Mouse (Mus musculus) embryonic facial prominence, embryonic 15.5 days (tissue): ENCODE measurements around the gene Itga9. TPM values are rescaled to one million over a fixed set of nuclear protein-coding genes. Genes with fewer than 3 reads are reported as not detected.

Source experiments
- ATAC-seq: fragments of 200-750 bp; cut with Nextera tagmentation; 2 replicates; pipeline ENCODE4 v1.8.0; 2017; ENCODE audit warnings: low read depth, moderate TSS enrichment; ENCODE audit not compliant: insufficient number of reproducible peaks, low FRiP score, low TSS enrichment
- H3K27ac ChIP-seq: fragments of 300-500 bp; sonication (generic); replicated peaks from 2 replicates; pipeline ENCODE4 v1.5.1; 2015; ENCODE audit warnings: mild to moderate bottlenecking, inconsistent platforms
- H3K27me3 ChIP-seq: fragments of 300-500 bp; sonication (generic); 2 replicates; pipeline ENCODE4 v1.6.1; 2015; ENCODE audit warnings: inconsistent platforms
- H3K36me3 ChIP-seq: fragments of 300-500 bp; sonication (generic); 2 replicates; pipeline ENCODE4 v1.6.1; 2015; ENCODE audit warnings: mild to moderate bottlenecking, inconsistent platforms
- H3K4me1 ChIP-seq: fragments of 300-500 bp; sonication (generic); 2 replicates; pipeline ENCODE4 v1.6.1; 2015; ENCODE audit warnings: inconsistent platforms
- H3K4me2 ChIP-seq: fragments of 300-500 bp; sonication (generic); replicated peaks from 2 replicates; pipeline ENCODE4 v1.6.1; 2015; ENCODE audit warnings: mild to moderate bottlenecking, inconsistent platforms
- H3K4me3 ChIP-seq: fragments of 300-500 bp; sonication (generic); replicated peaks from 2 replicates; pipeline ENCODE4 v1.5.1; 2015; ENCODE audit warnings: mild to moderate bottlenecking, inconsistent platforms
- H3K9ac ChIP-seq: fragments of 300-500 bp; sonication (generic); 2 replicates; pipeline ENCODE4 v1.6.1; 2015; ENCODE audit warnings: inconsistent platforms
- H3K9me3 ChIP-seq: fragments of 300-500 bp; sonication (generic); replicated peaks from 2 replicates; pipeline ENCODE4 v1.6.1; 2016; ENCODE audit warnings: inconsistent platforms
- WGBS: fragments of 180-500 bp; shearing (Covaris S2); methylation state at CpG from one replicate; pipeline ENCODE4 v1.1.7; 2015; 5-methylcytosine and 5-hydroxymethylcytosine counted together
- polyA plus RNA-seq: library from polyadenylated mRNA; unstranded; fragments of >200 nt; fragmentation: Nextera tagmentation; extraction: Ambion mirVana; gene quantifications from 2 replicates; pipeline ENCODE4 v1.2.1, GENCODE M21; 2015

Itga9 gene
- polyA plus RNA-seq, 1 experiment from 2014 or later = 14.7 TPM

GRCm38 (mm10) chr9:118606817-118607371 lies 404 bp downstream of the Itga9 start:
- Histone ChIP-seq H3K9me3 (no peaks in the 10 kb centered on the region), H3K4me1 (peaks cover 43% of the 10 kb centered on the region), H3K4me2 (peak overlapping the region; percentile 86), H3K9ac (peak overlapping the region; percentile 86), H3K27me3 (no peaks in the 10 kb centered on the region), H3K4me3 (peak overlapping the region; percentile 78), H3K36me3 (no peaks in the 10 kb centered on the region), H3K27ac (peak overlapping the region; percentile 78)
- under 1% methylated on average over 68 of the region's 68 CpGs for WGBS
- ATAC-seq = peak; percentile 30

DNA sequence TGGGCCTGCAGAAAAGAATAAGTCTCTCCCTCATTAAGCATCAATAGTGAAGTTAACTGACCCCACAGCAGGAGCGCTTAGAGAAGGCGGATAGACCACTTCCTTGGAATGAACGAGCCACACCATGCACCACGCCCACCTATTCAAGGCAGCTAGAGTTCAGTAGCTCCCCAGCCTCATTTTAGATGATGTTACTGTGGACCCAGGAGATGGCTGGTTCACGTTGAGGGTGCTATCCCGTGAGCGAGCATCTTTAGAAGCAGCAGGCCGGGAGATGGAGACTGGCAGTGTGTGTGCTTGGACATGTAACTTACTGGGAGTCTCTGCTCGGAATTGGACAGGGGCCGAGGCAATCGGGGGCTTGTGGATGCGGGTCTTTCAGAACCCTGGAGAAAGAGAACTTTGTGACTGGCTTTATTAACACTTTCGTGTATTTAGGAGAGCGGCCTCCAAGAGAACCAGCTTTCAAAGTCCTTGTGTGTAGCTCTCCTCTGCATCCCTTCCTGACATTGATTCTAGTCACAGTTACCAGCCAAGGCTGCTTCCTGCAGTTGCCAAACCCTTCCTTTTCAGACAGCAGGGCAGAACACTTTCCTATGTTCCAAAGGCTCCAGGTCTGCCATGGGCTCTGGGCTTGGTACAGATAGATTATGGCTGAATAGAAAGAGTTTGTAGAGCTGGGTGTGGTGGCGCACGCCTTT lies 1.4 kb downstream of the Itga9 start:
- 0 out of 2 replicates have a peak overlapping the region, but pooled peaks have one; percentile 86 for H3K9ac ChIP-seq
- no peaks in the 10 kb centered on the region for H3K36me3 ChIP-seq
- H3K9me3 ChIP-seq = no peaks in the 10 kb centered on the region
- WGBS = 37% methylated on average over 16 of the region's 16 CpGs
- H3K4me1 ChIP-seq = peaks cover 49% of the 10 kb centered on the region
- H3K4me3 ChIP-seq = peak overlapping the region; percentile 78
- H3K27ac ChIP-seq = peak overlapping the region; percentile 78; the same call in 1 of the 2 replicates
- H3K4me2 ChIP-seq = peak overlapping the region; percentile 86
- ATAC-seq = no peak
- no peaks in the 10 kb centered on the region for H3K27me3 ChIP-seq

GRCm38 (mm10) chr9:118608556-118608955 lies 2.1 kb downstream of the Itga9 start:
- no peak for ATAC-seq

GRCm38 (mm10) chr9:118610060-118610459 lies 3.6 kb downstream of the Itga9 start:
- no peaks in the 10 kb centered on the region for H3K9me3 ChIP-seq
- no peak overlapping the region for H3K4me2 ChIP-seq
- no peaks in the 10 kb centered on the region for H3K36me3 ChIP-seq
- no peaks in the 10 kb centered on the region for H3K27me3 ChIP-seq
- no peak overlapping the region for H3K4me3 ChIP-seq
- ATAC-seq = no peak
- no peak overlapping the region for H3K27ac ChIP-seq
- WGBS = 48% methylated on average over 10 of the region's 10 CpGs
- peaks cover 49% of the 10 kb centered on the region for H3K4me1 ChIP-seq
- H3K9ac ChIP-seq = no peak overlapping the region

More at GRCm38 (mm10) chr9:118608556-118608955, 2.1 kb downstream of the Itga9 start:
- H3K9me3 ChIP-seq = no peaks in the 10 kb centered on the region
- no peak overlapping the region for H3K9ac ChIP-seq
- H3K36me3 ChIP-seq = no peaks in the 10 kb centered on the region
- H3K4me1 ChIP-seq = peaks cover 49% of the 10 kb centered on the region
- no peaks in the 10 kb centered on the region for H3K27me3 ChIP-seq
- H3K27ac ChIP-seq = no peak overlapping the region
- 52% methylated on average over 4 of the region's 4 CpGs for WGBS
- H3K4me3 ChIP-seq = no peak overlapping the region
- peak overlapping the region; percentile 15; the same call in 1 of the 2 replicates for H3K4me2 ChIP-seq

- 31% methylated on average over 14 of the region's 14 CpGs for WGBS
- no peak for ATAC-seq
- Histone ChIP-seq H3K36me3 (no peaks in the 10 kb centered on the region), H3K27ac (no peak overlapping the region; the same call in 1 of the 2 replicates), H3K4me1 (peaks cover 47% of the 10 kb centered on the region), H3K27me3 (no peaks in the 10 kb centered on the region), H3K4me2 (peak overlapping the region; percentile 27), H3K4me3 (peak overlapping the region; percentile 11), H3K9me3 (no peaks in the 10 kb centered on the region), H3K9ac (no peak overlapping the region)
Measured at GRCm38 (mm10) chr9:118611111-118611541, 4.6 kb downstream of the Itga9 start.

GRCm38 (mm10) chr9:118611958-118612581 lies 5.6 kb downstream of the Itga9 start:
- Histone ChIP-seq H3K4me2 (0 out of 2 replicates have a peak overlapping the region, but pooled peaks have one; percentile 12), H3K36me3 (no peaks in the 10 kb centered on the region), H3K4me3 (no peak overlapping the region), H3K4me1 (peaks cover 43% of the 10 kb centered on the region), H3K27ac (no peak overlapping the region), H3K27me3 (no peaks in the 10 kb centered on the region), H3K9ac (no peak overlapping the region), H3K9me3 (no peaks in the 10 kb centered on the region)
- 56% methylated on average over 20 of the region's 20 CpGs for WGBS
- ATAC-seq = no peak

- no peaks in the 10 kb centered on the region for H3K36me3 ChIP-seq
- no peak overlapping the region for H3K27ac ChIP-seq
- H3K4me1 ChIP-seq = peaks cover 14% of the 10 kb centered on the region
- H3K27me3 ChIP-seq = no peaks in the 10 kb centered on the region
- no peak overlapping the region for H3K4me3 ChIP-seq
- H3K4me2 ChIP-seq = no peak overlapping the region
- ATAC-seq = no peak
- no peaks in the 10 kb centered on the region for H3K9me3 ChIP-seq
- WGBS = 62% methylated on average over 5 of the region's 5 CpGs
- no peak overlapping the region for H3K9ac ChIP-seq
Measured at GRCm38 (mm10) chr9:118617237-118617636, 10.7 kb downstream of the Itga9 start.

DNA sequence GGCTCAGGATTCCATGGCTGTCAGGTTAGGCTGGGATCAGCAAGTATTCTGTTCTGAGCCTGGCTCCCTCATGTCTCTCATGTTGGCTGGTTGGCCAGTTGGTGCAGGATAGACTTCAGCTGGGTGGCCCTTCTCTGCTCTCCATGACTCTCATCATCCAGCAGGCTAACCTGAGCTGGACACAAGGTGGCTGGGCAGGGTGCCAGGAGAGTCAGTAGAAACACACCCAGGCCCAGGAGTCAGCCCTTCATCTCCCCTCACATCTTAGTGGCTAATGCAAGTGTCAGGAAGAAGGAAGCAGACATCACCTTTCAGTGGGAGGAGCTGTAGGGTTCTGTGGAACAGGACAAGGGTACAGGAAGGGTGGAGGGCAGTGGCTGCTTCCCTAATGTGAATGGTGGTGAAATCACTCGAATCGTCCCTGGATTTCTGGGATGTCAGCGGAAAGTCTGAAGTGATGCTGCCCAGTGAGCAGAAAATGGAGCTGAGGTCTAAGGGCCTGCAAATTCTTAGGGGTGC lies 12.3 kb downstream of the Itga9 start:
- Histone ChIP-seq H3K36me3 (no peaks in the 10 kb centered on the region), H3K27ac (no peak overlapping the region), H3K9ac (no peak overlapping the region), H3K4me3 (no peak overlapping the region), H3K4me2 (no peak overlapping the region), H3K27me3 (no peaks in the 10 kb centered on the region), H3K4me1 (peaks cover 15% of the 10 kb centered on the region; the same call in 1 of the 2 replicates), H3K9me3 (no peaks in the 10 kb centered on the region)
- 85% methylated on average over 3 of the region's 3 CpGs for WGBS
- ATAC-seq = no peak

DNA sequence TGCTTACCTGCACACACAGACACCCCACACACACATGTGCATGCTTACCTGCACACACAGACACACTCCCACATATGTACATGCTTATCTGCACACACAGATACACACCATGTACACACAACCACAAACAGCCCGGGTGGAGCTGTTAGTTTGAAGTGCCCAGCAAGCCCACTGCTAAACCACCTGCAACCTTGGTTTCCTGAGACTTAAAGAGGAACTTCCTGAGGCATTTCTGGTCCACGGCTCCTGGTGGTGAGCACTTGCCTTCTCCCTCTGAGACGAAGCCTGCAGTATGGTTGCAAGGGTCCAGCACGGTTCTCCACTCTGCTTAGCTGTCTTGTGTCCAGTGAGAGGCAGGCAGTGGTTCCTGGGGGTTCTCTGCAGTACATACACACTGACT lies 14.3 kb downstream of the Itga9 start:
- H3K9ac ChIP-seq = no peak overlapping the region
- no peaks in the 10 kb centered on the region for H3K27me3 ChIP-seq
- H3K9me3 ChIP-seq = no peaks in the 10 kb centered on the region
- no peaks in the 10 kb centered on the region for H3K36me3 ChIP-seq
- H3K4me2 ChIP-seq = no peak overlapping the region
- H3K27ac ChIP-seq = no peak overlapping the region
- ATAC-seq = no peak
- WGBS = 47% methylated on average over 4 of the region's 4 CpGs
- H3K4me3 ChIP-seq = no peak overlapping the region
- H3K4me1 ChIP-seq = peaks cover 22% of the 10 kb centered on the region

DNA sequence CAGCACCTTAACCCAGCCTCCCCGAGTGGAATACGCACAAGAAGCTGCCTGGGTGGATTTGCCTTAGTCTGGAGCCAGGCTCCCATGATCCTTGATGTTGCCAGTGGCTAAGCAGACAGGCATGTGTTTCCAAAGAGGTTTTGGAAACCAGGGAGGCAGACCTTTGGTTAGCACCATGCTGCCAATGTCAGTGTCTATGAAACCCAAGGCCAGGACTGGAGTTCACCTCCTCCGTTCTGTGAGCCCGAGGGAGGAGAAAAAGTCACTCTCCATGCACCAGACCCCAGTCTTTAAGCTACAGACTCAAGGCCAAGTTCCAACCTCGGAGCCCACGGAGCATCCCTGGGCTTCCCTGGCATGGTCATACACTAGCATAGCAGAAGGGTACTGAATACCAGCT lies 15.2 kb downstream of the Itga9 start:
- peaks cover 22% of the 10 kb centered on the region for H3K4me1 ChIP-seq
- no peak for ATAC-seq
- WGBS = 87% methylated on average over 6 of the region's 6 CpGs
- H3K4me2 ChIP-seq = no peak overlapping the region
- H3K9ac ChIP-seq = no peak overlapping the region
- H3K9me3 ChIP-seq = no peaks in the 10 kb centered on the region
- H3K27ac ChIP-seq = no peak overlapping the region
- no peaks in the 10 kb centered on the region for H3K27me3 ChIP-seq
- no peaks in the 10 kb centered on the region for H3K36me3 ChIP-seq
- H3K4me3 ChIP-seq = no peak overlapping the region
